Mouse (Mus musculus) stomach, embryonic 16.5 days (tissue): Measurements from ENCODE around the gene Olfr721-ps1. TPM values are rescaled to one million over a fixed set of nuclear protein-coding genes. Genes with fewer than 3 reads are reported as not detected.

ENCODE experiments used
- ATAC-seq: fragments of 200-750 bp; cut with Nextera tagmentation; 2 replicates; pipeline ENCODE4 v1.8.0; 2017; ENCODE audit warnings: moderate number of reproducible peaks, moderate TSS enrichment; ENCODE audit not compliant: insufficient read depth, low FRiP score
- H3K27ac ChIP-seq: fragments of 300-500 bp; sonication (generic); 2 replicates; pipeline ENCODE4 v1.5.1; 2014; ENCODE audit warnings: low read length
- H3K27me3 ChIP-seq: fragments of 300-500 bp; sonication (generic); 2 replicates; pipeline ENCODE4 v1.6.1; 2014; ENCODE audit warnings: low read length, control low read depth, mixed read lengths; ENCODE audit not compliant: control insufficient read depth, insufficient read depth
- H3K36me3 ChIP-seq: fragments of 300-500 bp; sonication (generic); 2 replicates; pipeline ENCODE4 v1.6.1; 2014; ENCODE audit warnings: low read length; ENCODE audit not compliant: control insufficient read depth, insufficient read depth
- H3K4me1 ChIP-seq: fragments of 300-500 bp; sonication (generic); 2 replicates; pipeline ENCODE4 v1.6.1; 2014; ENCODE audit warnings: low read length, control low read depth, mixed read lengths; ENCODE audit not compliant: control insufficient read depth, insufficient read depth
- H3K4me2 ChIP-seq: fragments of 300-500 bp; sonication (generic); 2 replicates; pipeline ENCODE4 v1.6.1; 2014; ENCODE audit warnings: low read depth, low read length, mixed read lengths
- H3K4me3 ChIP-seq: fragments of 300-500 bp; sonication (generic); replicated peaks from 2 replicates; pipeline ENCODE4 v1.5.1; 2014; ENCODE audit warnings: mild to moderate bottlenecking, low read length
- H3K9ac ChIP-seq: fragments of 300-500 bp; sonication (generic); 2 replicates; pipeline ENCODE4 v1.6.1; 2014; ENCODE audit warnings: low read length
- H3K9me3 ChIP-seq: fragments of 300-500 bp; sonication (generic); replicated peaks from 2 replicates; pipeline ENCODE4 v1.6.1; 2016; ENCODE audit warnings: low read length, control low read depth; ENCODE audit not compliant: control insufficient read depth
- WGBS: fragments of 180-500 bp; shearing (Covaris S2); extraction: QIAGEN DNeasy Blood & Tissue Kit; methylation state at CpG from one replicate; pipeline ENCODE4 v1.1.7; 2014; 5-methylcytosine and 5-hydroxymethylcytosine counted together
- polyA plus RNA-seq: library from polyadenylated mRNA; unstranded; fragments of >200 nt; fragmentation: Nextera tagmentation; extraction: Ambion mirVana; gene quantifications from 2 replicates; pipeline ENCODE4 v1.2.1, GENCODE M21; 2015

Gene Olfr721-ps1
- polyA plus RNA-seq = not detected in 2 replicates

DNA sequence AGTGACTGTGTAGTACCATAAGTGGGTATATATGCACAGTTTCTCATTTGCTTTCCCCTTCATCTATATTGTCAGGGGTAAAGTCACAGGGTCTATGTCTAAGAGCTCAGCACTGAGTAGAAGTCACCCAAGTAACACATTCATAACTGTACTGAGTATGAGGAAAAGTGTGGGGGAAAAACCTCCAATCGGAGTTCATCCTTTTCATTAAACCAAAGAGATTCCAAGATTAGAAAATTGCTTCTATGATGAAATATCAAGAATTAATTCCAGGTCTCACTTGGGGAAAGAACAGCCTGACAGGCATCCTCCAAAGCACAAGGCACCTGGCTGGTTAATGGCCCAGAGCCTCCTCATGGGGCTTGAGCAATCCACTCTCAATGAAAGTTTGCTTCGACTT lies at the start of gene Olfr721-ps1:
Gene Olfr721-ps1 (plus strand): TSS at position 301 of the 400 bp plus-strand sequence.
- 78% methylated on average over 2 of the region's 2 CpGs for WGBS
- Histone ChIP-seq H3K4me1 (no peaks in the 10 kb centered on the region), H3K9ac (no peak within 1 kb of the TSS), H3K36me3 (no peaks in the 10 kb centered on the region), H3K9me3 (no peaks in the 10 kb centered on the region), H3K4me2 (no peak within 1 kb of the TSS), H3K4me3 (no peak within 1 kb of the TSS), H3K27me3 (no peaks in the 10 kb centered on the region), H3K27ac (no peak within 1 kb of the TSS)
- ATAC-seq = no peak

DNA sequence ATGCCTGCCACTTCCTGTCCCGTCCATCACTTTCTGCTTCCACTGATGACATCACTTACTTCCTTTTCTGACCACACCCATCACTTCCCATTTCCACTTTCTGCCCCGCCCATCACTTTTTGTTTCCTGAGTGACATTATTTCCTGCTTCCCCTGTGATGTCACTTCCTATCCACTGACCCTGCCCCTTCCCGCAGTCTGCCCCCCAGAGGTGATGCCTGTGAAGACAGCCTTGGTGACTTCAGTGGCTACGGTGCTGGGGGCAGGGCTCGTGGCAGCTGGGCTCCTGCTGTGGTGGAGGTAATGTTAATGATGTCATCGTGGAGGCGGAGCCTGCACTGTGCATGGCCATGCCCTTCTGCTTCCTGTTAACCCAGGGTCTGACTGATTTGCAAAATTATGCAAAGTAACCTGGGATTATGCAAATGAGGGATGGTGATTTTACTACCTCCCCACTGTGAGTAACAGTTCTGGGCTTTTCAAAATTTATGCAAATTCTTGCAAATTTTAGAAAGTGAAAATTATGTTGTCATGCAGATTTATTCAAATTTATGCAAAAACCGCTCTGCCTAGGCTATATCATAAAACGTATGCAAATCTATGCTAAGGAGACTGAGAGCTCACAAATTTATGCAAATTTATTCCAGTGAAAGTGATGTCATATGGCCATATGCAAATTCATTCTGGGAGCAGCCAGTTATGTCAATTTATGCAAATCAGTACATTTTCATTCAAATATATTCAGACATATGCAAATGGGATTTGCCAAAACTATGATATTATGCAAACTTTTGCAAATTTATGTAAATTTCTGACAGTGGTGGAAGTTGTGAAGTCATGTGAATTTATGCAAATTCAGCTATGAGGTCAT lies 49.1 kb upstream of the Olfr721-ps1 start:
- H3K9me3 ChIP-seq = peaks cover 61% of the 10 kb centered on the region
- no peak for ATAC-seq
- H3K27me3 ChIP-seq = no peaks in the 10 kb centered on the region
- whole genome bisulfite sequencing = 95% methylated on average over 9 of the region's 9 CpGs
- 0 out of 2 replicates have a peak, but pooled peaks cover 7% of the 10 kb centered on the region for H3K36me3 ChIP-seq
- no peak overlapping the region for H3K4me3 ChIP-seq
- H3K27ac ChIP-seq = no peak overlapping the region
- no peak overlapping the region for H3K4me2 ChIP-seq
- H3K9ac ChIP-seq = no peak overlapping the region
- H3K4me1 ChIP-seq = no peaks in the 10 kb centered on the region

DNA sequence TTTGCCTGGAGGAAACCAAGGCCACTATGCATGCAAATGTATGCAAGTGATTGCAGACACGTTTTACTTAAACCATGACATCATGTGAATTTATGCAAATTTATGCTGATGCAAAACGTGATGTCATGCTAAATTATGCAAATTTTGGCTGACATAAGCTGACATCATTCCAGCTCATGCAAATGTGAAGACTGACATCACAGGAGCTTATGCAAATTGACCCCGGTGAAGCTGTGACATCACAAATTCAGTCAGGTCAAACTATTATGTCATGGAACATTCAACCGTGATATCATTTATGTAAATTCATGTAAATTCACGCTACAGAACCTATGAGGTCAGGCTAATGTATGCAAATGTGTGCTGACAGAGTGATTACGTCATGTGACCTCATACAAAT lies 48.5 kb upstream of the Olfr721-ps1 start:
- Histone ChIP-seq H3K27ac (no peak overlapping the region), H3K27me3 (no peaks in the 10 kb centered on the region), H3K9me3 (peaks cover 55% of the 10 kb centered on the region), H3K9ac (no peak overlapping the region), H3K4me1 (no peaks in the 10 kb centered on the region), H3K4me2 (no peak overlapping the region), H3K4me3 (no peak overlapping the region), H3K36me3 (0 out of 2 replicates have a peak, but pooled peaks cover 7% of the 10 kb centered on the region)
- 85% methylated on average over 6 of the region's 6 CpGs for WGBS
- ATAC-seq = no peak

DNA sequence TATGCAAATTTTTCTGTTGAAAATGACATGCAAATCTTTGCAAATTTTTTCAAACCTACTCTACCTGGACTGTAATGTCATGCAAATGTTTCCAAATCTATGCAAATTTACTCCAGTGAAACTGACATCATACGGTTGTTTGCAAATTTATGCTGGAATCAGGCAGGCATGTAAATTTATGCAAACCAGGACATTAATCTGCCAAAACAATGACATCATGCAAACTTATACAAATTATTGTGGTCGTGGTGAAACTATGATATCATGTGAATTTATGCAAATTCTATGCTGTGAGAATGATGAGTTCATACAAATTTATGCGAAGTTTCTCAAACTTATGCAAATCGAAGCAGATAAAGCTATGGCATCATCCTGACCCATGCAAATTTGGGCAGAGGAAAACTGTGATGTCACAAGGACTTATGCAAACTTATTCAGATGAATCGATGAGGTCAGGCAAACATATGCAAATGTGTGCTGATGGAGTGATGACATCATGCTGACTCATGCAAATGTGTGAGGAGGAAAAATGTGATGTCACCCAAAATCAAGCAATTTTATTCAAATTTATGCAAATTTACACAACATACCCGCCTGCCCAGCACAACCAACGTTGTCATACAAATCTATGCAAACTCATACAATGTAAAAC lies 47.9 kb upstream of the Olfr721-ps1 start:
- Histone ChIP-seq H3K36me3 (0 out of 2 replicates have a peak, but pooled peaks cover 7% of the 10 kb centered on the region), H3K4me3 (no peak overlapping the region), H3K27ac (no peak overlapping the region), H3K9me3 (peaks cover 49% of the 10 kb centered on the region), H3K4me1 (no peaks in the 10 kb centered on the region), H3K27me3 (no peaks in the 10 kb centered on the region), H3K4me2 (no peak overlapping the region), H3K9ac (no peak overlapping the region)
- 94% methylated on average over 7 of the region's 7 CpGs for WGBS
- ATAC-seq = no peak

DNA sequence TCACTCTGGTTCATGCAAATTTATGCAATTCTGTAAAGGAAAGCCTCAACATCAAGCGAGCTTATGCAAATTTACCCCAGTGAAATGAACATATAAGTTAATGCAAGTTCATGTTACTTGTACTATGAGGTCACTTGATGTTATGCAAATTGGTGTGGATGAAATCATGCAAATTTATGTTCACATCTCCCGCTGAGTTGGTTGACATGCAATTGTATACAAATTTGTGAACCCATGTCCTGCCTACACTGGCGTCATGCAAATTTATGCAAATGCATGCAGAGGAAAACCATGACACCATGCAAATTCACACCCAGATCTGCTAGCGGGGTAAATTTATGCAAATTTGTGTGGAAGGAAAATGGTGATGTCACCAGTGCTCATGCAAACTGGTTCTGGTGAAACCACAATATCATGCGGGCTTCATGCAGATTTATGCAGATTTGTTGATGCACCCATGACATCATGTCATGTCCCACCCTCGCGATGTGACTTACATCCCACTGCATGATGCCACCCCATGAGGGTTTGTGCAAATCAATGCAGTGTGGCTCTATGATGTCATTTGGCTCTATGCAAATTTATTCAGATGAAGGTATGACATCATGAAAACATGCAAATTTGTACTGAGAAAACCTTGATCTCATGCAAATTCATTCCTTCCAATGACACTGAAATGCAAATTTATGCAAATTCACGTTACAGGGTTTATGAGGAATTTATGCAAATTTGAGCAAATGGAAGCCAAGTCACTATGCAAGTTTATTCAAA lies 47.2 kb upstream of the Olfr721-ps1 start:
- H3K36me3 ChIP-seq = 0 out of 2 replicates have a peak, but pooled peaks cover 5% of the 10 kb centered on the region
- no peak for ATAC-seq
- no peak overlapping the region for H3K27ac ChIP-seq
- peaks cover 44% of the 10 kb centered on the region for H3K9me3 ChIP-seq
- no peak overlapping the region for H3K4me2 ChIP-seq
- no peak overlapping the region for H3K4me3 ChIP-seq
- WGBS = 92% methylated on average over 8 of the region's 8 CpGs
- H3K27me3 ChIP-seq = no peaks in the 10 kb centered on the region
- H3K4me1 ChIP-seq = no peaks in the 10 kb centered on the region
- H3K9ac ChIP-seq = no peak overlapping the region

DNA sequence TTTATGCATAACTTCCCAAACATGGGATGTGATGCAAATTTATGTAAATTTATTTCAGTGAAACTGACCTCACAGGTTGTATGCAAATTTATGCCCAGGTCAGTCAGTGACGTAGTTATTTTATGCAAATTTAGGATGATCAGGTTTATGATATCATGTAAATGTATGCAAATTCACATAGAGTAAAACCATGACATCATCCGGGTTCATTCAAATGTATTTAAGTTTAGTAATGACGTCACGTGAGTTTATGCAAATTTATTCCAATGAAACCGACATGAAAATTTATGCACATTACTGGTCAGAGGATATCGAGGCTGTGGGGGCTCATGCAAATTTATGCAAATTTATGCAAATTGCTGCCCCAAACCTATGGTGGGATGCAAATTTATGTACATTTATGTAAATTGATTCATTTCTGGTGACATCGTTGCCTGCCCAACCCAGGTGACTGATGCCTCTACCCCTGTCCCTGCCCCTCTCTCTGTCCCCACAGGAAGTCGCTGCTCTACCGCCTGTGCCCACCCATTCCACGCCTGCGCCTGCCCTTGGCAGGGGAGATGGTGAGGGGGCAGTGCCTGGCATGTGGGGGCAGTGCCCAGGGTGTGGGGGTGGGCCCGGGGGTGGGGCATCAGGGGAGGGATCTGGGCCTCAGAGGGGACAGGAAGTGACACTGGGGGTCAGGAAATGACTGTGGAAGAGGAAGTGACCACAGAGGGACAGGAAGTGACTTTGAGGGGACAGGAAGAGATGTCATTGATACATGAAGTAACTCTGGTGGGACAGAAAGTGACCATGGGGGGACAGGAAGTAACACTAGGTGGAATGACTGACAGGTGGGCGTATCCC lies 46.4 kb upstream of the Olfr721-ps1 start:
- ATAC-seq = 0 out of 2 replicates have a peak, but pooled peaks have one; percentile 18
- Histone ChIP-seq H3K27ac (no peak overlapping the region), H3K9me3 (peaks cover 36% of the 10 kb centered on the region), H3K27me3 (no peaks in the 10 kb centered on the region), H3K36me3 (no peaks in the 10 kb centered on the region), H3K4me2 (no peak overlapping the region), H3K9ac (no peak overlapping the region), H3K4me1 (no peaks in the 10 kb centered on the region), H3K4me3 (no peak overlapping the region)
- WGBS = 95% methylated on average over 13 of the region's 13 CpGs

DNA sequence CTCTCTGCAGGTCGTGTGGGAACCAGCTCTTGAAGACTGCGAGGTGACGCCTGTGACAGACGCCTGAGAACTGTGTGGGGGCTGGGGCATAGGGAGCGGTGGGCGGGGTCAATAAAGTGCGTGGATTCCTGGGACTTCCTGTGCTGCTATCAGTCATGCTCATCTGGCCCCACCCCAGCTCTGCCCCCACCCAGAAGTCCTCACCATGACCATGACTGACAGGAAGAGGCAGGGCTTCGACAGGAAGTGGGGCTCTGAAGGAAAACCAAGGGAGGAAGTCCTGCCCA lies 45.8 kb upstream of the Olfr721-ps1 start:
- peak; percentile 24; the same call in 1 of the 2 replicates for ATAC-seq
- WGBS = 83% methylated on average over 8 of the region's 8 CpGs

DNA sequence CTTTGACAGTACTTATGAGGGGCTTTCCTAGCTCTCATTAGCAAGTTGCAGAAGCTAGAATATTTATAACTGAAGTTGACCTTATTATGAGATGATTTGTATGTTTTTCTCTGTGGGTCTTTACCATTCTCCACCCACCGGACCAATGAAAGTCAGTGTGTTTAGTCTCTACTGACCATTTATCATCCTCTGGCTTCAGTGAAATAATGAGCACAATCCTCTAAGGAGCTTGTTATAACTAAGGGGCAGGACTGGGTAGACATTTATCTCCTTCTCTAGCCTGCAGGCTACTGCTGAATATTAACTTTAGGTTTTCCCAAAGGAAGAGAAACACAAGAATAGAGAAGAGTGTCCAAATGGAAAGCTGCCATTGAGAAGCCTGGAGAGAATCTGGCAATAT lies 5.6 kb upstream of the Olfr721-ps1 start:
- Histone ChIP-seq H3K9ac (no peak overlapping the region), H3K36me3 (no peaks in the 10 kb centered on the region), H3K4me1 (no peaks in the 10 kb centered on the region), H3K4me3 (no peak overlapping the region), H3K4me2 (no peak overlapping the region), H3K27ac (no peak overlapping the region), H3K27me3 (no peaks in the 10 kb centered on the region), H3K9me3 (no peaks in the 10 kb centered on the region)
- 69% methylated on average over 1 of the region's 1 CpGs for WGBS
- no peak for ATAC-seq

More for the DNA sequence above, 45.8 kb upstream of the Olfr721-ps1 start:
- H3K27ac ChIP-seq = no peak overlapping the region
- no peaks in the 10 kb centered on the region for H3K36me3 ChIP-seq
- no peak overlapping the region for H3K4me2 ChIP-seq
- H3K4me1 ChIP-seq = no peaks in the 10 kb centered on the region
- H3K9me3 ChIP-seq = peaks cover 31% of the 10 kb centered on the region
- no peak overlapping the region for H3K4me3 ChIP-seq
- no peak overlapping the region for H3K9ac ChIP-seq
- H3K27me3 ChIP-seq = no peaks in the 10 kb centered on the region
